Mouse (Mus musculus) yolk sac, embryonic 10.5 days (tissue): ENCODE results near the gene Efna3.
A peak's percentile ranks its signal among the peaks of the same experiment; 100 is the strongest.

Experiments
- DNase-seq: peaks from one replicate; pipeline ENCODE4 v3.0.0-alpha.2; 2017; ENCODE audit warnings: low spot score

Efna3 gene

DNA sequence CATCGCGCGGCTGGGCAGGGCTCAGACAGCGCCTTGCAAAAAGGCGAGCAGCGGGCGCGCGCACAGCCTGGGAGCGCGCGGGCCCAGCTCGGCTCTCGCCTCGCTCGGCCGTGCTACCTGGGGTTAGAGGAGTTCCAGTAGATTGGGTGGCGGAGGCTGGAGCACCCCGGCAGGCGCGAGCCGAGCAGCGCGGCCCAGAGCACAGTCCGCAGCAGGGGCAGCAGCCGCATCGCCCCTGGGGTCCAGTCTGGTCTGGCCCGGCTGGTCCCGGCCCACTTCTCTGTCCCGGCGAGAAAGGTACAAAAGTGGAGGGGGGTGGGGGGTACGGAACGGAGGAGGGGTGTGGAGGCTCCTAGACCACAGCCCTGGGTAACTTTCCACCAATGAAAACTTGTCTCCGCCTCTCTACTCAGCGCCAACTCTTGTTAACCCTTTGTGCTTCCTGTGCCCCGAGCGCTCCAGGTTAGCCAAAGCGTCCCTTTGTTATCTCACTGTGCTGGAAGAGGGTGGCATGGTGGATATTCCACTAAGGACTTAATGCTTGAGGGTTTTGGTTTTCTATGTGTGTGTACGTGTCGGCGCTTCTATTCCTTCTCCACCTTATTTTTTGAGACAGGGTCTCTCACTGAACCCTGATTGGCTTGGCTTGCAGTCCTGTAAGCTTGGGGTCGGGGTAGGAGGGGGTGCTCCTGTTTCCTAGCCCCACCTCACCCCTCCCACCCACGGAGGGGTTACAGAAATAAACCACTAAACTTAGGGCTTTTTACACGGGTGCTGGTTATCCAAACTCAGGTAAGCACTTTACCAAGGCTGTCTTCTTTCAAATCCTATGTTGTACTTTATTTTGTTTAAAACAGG lies 15.2 kb upstream of the Efna3 start, which contains the start of gene Efna4:
Gene Efna4, minus strand, starts transcription at position 308 of the 858 bp plus-strand sequence.
- peak; percentile 85 for DNase-seq

DNA sequence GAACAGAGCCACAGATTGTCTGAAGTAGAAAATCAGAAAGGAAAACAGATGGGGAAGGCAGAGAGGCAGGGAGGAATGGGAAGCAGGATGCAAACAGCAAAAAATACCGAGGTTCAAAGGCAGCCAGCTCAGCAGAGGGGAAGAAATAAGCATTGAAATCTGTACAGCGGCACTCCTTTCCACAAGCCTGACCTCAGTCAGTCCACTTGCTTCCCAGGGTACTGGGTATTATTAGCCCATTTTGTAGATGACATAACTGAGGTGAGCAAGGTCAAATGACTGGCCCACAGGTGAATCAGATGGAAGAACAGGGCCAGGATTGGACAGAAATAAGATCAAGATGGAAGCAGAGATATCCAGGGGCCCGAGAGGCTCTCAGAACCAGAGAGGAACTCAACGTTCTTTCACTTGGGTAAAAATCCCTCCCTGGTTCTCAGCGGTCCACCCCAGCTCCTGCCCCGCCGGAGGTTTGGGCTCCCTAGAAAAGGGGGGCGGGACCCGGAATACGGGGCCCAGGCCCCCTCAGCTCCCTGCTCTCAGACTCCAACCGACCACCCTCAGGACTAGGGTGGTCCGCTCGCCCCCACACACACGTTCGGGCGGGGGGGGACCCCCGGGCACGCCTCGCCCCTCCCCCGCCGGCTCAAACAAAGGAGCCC lies 14.4 kb upstream of the Efna3 start:
- DNase-seq: no peak

DNA sequence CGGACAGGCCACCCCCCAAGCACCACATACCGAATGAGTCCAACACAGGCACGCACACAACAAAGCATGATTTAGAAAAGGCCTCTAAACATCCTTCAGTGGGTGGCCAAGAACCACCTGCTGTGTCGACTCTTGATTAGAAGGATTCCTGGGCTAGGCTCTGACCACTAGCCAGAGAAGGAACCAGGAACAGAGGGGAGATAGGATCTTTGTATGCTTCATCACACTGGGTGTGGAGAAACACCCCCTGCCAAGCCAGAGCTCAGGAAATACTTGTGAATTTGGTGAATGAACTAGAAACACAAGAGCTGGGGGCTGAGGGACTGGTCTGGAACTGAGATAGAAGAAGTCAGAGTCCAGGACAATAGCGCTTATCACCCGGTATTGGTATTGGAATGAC lies 13.8 kb upstream of the Efna3 start:
- no peak for DNase-seq

DNA sequence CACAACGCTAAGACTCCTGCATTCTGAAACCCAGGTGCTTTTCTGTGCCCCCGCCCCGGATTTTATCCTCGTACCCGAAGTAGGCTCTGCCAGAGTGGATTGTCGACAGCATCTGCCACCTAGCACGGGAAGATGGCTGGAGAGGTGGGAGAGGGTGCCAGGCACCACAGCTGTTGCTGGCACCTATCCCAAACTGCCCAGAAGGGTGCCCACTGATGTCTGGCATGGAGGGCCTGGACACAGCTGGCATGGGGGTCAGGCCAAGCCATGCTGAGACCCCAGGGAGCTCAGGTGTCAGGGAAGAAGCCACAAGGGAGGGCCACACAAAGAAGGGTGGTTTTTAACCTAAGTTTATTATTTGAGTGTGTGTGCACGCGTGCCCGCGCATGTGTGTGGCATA lies 10.3 kb upstream of the Efna3 start:
- DNase-seq: no peak

DNA sequence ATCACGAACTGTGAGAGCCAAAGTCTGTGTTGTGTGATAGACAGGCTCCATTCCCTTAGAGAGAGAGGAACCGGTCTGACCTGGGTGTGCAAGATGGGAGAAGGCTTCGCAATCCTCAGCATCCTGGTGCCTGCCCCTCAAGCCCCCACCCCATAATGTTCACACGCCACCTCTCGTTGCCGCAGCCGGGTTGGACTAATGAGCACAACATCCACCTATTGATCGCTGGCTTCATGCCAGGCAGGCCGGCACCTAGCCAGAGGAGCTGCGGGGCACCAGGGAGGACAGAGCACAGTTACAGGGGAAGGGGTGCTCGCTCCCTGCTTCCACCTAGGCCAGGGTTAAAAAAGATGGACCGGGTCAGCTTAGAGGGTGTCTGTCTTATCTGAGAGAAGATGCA lies 9.7 kb upstream of the Efna3 start:
- no peak for DNase-seq

DNA sequence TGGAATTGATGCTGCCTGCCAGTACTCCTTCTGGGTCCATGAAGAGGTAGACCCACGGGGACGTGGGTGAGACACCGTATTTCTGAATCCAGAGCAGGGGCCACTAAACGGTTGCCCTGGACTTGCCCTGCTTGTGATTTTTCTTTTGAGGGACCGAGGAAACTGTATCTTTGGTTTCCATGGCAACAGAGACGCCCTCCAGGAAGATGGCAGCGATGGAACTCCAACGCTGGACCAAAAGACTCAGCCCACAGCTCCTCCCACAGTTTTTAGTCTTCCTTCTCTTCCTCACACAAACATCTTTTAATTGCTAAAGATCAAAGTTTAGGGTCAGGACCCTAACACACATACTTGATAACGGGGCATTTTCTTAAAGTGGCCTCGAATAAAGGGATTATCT lies 9.2 kb upstream of the Efna3 start:
- DNase-seq: no peak

DNA sequence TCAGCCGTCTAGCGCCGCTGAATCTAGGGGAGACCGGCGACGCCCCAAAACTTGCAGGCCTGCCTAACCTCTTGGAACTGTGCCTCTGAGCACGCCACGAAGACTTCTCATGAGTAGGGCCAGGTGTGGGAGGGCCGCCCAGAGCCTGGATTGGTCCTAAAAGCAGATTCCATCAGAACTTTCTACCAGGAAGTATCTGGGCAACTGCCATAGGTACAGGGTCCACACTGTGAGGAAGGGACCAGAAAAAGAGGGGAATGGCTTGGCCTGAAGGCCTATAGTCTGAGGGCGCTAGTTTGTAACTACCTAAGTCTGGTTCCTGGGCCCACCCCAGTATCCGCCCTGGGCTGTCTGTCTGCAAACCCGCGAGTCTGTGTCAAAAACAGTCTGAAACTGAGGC lies 8.8 kb upstream of the Efna3 start:
- DNase-seq: no peak

DNA sequence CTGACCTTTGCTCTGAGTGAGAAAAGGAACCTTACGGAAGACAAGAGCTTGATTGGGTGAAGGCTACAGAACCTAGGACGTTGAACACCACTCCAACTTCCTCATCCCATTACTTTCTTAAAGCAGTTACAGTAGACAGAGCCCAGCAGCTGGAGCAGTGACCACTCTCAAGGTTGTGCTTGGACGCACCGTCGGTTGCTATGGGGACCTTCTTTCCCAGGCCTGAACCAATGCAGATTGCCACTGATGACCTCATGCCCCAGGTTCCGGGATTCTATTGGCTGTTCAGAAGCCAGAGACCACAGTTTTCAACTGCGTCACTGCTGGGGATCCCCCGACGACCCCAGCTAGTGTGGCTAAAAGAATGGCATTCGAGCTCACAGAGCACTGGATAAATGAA lies 8.2 kb upstream of the Efna3 start:
- DNase-seq: no peak

DNA sequence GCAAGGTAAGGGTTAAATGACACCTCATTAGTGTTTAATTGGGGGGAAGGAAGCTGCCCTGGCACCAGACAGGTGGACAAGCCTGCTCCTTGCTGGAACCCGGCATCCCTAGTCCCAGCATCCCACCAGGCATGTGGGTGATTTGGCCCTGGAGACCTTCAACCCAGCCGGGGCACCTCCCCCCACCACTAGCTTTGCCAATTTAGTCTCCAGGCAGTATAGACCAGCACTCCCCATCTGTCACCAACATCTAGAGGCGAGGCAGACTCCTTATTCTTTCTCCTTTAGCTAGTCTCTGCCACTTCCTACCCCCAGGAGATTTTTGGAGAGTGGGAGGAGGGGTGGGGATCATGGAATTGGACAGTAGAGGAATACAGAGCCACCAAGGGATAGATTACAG lies 7.6 kb upstream of the Efna3 start:
- no peak for DNase-seq

DNA sequence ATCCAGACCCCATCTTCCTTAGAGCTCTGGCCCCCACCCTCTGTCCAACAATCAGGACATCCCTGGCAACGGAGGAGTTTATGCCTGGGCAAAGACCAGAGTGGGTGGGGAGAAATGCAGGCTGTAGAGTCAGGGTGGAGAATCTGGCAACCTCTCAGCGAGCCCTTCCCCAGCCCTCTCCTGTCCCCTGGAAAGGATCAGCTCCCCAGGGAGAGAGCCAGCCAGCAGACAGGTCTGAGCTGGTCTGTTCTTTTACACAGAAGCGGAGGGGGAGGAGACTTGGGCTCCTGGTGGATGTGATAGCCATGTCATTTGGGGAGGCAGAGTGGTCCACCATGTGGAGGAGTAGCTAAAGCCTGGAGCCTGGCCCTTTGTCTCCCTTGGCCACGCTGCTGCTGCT lies 5.9 kb upstream of the Efna3 start:
- DNase-seq: no peak

DNA sequence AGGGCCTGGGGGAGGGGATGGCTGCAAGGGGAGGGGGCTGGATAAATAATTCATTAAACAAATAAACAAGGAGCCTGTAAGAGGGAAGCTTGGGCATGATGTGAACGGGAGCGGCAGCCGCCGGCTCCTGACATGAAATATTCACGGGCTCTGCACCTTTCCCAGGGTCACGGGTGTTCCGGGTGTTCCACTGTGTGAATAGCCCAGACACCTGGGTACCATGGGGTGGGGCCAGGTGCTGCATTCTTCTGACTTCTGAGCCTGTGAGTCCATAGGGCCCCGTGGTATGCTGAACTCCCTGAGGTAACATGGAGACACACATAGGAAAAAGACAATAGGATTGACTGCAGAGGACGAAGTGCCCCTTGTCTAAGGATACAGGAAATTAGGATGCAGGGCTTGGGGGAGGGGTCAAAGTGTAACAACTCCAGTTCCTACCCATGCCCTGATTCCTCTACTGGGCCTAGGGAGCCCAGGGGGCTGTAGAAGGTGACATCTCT lies 4.7 kb upstream of the Efna3 start:
- no peak for DNase-seq

DNA sequence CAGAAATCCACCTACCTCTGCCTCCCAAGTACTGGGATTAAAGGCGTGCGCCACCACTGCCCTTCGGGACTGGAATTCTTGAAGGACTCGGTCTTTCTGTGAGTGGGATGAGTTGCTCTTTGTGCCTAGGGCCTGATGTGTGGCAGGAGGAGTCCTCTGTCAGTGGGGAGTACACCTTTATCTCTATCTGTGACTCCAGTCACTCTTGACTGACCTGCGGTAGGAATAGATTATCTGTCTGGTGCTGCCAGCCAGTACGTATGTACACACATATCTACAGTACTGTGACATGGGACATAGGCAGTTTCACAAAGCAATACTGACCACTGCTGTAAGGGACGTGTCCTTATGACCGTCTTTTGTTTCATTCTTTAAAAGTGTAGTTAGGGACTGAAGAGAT lies 3.1 kb upstream of the Efna3 start:
- no peak for DNase-seq

DNA sequence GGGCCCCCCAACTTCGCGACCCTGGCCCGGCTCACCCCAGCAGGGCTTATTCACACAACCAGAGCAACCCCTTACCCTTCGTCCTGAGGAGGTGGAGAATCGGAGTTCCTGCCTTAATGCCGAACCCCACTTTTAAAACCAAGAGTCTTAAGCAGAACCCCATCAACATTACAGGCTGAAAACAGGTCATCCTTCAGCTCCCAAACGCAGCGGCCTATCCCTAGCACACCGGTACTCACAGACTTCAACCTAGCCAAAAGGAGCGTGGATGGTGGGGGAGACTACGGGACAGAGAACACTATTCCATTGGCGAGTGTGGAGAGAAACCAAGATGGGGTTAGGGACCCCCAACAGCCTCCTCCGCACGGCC lies 649 bp downstream of the Efna3 start:
- DNase-seq: no peak

DNA sequence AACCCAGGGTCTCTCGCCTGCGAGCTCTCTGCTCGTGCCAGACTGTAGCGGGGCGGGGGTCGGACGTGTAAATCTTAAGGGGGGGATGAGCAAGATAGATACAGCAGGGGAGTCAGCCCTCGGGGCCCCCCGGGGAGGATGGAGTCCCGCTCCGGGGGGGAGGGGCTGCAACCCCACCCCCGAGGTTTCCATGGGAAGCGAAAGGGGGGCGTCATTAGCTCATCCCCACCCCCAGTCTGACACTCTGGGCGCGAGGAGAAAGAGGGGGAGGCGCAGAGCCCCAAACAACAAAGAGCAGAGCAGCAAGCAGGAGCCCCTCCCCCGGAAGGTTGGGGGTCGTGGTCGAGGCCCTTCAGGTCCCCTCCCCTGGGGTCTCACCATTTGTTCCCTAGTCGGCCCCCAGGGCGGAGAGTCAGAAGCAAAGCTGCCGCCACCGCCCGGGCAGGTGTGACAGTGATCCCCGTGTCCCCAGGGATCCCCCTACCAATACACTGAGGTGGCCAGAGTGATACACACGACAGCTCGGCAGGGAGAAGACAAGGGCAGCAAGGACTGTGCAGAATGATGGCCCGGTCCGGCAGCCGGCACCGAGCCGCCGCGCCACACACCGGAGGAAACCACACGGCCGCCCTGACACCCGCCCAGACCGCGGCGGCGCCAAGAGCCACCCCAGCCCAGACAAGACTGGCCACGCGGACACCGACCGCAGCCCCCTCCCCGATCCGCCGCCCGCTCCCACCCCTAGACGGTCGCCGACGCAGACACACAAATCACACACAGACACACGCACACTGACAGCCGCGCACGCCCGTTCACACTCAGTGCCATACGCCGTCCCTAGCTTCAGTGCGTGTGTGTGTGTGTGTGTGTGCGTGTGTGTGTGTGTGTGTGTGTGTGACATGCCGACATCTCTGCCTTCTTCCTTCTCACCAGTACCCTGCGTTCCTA lies 1.3 kb downstream of the Efna3 start:
- no peak for DNase-seq

DNA sequence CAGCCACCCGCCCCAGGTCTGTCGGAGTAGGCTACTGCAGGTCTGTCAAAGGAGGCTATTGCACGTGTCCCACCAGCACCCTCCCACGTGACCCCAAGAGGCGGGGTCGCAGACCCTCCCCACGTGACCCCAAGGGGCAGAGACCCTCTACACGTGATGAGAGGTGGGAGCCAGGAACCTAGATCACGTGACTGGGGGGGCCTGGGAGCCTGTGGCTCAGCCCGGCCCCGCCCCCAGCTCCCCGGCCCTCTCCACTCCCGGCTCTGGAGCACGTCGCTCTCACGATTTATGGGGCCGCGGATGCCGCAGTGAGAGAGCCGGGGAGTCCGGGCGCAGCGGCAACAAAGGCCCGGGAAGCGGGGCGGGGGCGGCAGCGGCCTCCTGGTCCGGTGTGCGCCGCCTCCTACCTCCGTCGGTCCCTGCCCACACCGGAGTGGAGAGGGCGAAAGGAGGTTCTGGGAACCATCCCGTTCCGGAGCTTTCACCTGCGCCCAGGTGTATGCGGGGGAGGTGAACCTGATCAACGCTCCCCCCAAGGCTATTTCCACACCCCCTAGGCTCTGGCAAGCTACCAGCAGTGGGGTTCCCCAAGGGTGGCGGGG lies 2.1 kb downstream of the Efna3 start:
- peak; percentile 71 for DNase-seq

DNA sequence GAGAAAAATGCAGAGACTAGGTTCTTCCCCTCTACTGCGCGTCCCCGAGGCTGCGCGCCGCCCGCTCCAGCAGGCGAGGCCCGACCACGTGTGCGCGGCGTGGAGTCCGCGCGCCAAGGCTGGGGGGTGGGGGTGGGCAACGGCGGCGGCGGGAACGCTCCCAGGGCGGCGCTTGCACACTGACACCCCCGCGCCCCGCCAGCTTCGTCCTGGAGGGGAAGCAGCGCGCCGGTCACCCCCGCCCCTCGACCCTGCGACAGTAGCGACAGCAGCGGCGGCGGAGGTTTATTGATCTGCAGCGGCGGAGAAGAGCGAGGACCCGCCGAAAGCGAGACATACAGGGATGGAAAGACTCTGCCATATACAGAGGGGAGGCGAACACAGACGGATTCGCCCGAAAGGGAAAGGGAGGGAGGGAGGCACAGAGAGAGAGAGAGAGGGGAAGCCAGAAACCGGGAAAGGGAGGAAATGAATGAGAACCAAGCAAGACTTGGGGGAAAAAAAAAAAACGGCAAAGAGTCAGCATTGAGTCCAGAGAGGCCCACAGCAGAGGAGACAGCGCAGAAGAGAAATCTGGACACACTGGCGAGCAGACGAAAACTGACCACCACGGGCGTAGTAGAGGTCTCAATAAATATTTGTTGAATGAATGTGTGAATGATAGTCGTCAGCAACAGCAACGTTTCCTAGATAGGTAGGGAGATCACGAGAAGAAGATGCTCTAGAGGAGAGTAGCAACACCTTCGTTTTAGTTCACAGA lies 3.0 kb downstream of the Efna3 start:
- no peak for DNase-seq

DNA sequence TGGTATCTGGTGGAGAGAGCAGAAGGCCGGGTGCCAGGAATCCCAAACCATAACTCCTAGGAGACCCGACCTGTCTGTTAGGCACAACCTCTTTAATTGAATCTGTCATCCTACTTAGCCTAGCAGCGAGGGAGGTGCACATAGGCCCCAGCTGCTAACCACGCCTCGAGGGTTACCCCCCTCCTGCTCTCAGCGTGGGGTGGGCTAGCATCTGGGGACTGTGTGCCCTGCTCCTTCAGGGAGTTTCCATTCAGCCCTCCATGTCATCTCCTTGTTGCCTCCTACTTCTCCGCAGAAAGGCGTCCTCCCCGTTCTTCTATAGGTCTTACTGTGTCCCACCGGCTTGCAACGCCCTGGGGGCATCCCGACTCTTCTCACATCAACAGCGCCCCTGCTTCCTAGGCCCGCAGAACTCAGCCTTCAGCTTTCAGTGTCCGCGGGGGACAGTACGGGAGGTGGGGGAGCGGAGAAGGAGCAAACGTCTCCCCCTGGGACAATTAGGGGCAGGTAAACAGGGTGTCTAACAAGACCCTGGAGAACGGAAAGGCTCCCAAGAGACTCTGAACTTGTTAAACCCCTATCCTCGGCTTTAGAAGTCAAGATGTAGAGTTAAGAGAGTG lies 3.7 kb downstream of the Efna3 start:
- DNase-seq: no peak

DNA sequence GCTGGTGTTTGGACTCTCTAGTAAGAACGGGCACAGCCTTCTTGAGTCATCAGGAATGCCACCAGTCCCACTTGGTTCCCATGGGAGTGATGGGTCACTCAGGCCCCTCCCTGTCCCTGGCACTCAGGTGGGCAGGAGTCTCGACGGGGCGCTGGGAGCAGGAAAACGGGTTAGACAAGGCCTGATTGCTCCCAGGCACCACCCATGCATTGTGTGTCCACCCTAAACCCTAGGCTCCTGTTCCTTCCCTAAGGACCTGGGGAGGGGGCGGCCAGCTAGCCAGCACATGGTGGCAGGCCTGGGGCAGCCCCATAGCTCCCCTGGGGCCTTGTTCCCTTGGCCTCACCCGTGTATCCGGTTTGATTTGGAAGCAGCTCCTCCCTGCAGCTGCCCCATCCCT lies 4.4 kb downstream of the Efna3 start:
- DNase-seq: no peak

DNA sequence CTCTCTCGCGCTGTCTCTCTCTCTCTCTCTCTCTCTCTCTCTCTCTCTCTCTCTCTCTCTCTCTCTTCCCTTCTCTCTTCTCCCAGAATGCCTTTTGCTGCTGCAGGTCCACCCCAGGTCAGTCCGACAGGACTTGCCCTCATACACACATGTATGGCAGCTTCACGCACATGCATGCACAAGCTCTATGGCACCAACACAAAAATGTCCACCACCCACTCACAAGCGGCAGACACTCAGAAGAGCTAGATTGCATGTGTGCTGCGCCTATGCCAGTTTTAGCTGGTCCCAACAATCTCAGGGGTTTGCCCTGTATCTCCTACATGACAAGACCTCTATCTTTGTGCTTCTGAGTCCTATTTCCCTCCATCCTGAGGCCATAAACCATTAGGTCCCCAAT lies 5.5 kb downstream of the Efna3 start:
- no peak for DNase-seq

DNA sequence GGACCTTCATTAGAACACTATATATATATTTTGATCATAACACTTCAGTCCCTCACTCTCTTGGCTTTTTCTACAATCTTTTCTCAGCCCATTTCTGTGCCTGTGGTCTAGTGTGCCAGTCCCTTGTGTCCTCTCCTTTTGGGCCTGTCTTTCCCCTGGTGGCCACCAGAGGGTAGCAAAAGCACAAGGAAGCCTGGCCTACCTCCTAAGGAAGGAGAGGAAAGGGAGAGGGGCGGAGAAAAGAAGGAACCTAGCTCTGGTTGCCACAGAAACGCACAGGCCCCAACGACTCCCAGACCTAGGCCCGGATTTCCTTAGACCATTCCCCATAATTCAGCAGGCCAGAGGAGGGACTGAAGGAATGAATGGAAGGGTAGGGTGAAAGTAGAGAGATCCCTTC lies 5.9 kb downstream of the Efna3 start:
- DNase-seq: peak; percentile 80
